Mouse (Mus musculus) lung, postnatal 0 days (tissue): ENCODE measurements around the gene Wdtc1.

Experiments
- CTCF ChIP-seq: IDR thresholded peaks from 2 replicates; pipeline ENCODE4 v1.5.1; 2016; ENCODE audit warnings: antibody characterized with exemption, mild to moderate bottlenecking
- EP300 ChIP-seq: IDR thresholded peaks from 2 replicates; pipeline ENCODE4 v1.6.1; 2016; ENCODE audit warnings: antibody characterized with exemption, mild to moderate bottlenecking, control low read depth

- TF ChIP-seq CTCF: no peak
- TF ChIP-seq EP300: peak; percentile 86
Observed at GRCm38 (mm10) chr4:133247072-133247471, 106.2 kb downstream of the Wdtc1 start.
